Mouse (Mus musculus): Measurements from ENCODE around the gene Ccdc88c. TPM values are rescaled to one million over a fixed set of nuclear protein-coding genes. Genes with fewer than 3 reads are reported as not detected.
A peak's percentile ranks its signal among the peaks of the same experiment; 100 is the strongest.

Ccdc88c gene
- 18.0 TPM for polyA plus RNA-seq (2012; fragmentation: generic; extraction: Trizol)

DNA sequence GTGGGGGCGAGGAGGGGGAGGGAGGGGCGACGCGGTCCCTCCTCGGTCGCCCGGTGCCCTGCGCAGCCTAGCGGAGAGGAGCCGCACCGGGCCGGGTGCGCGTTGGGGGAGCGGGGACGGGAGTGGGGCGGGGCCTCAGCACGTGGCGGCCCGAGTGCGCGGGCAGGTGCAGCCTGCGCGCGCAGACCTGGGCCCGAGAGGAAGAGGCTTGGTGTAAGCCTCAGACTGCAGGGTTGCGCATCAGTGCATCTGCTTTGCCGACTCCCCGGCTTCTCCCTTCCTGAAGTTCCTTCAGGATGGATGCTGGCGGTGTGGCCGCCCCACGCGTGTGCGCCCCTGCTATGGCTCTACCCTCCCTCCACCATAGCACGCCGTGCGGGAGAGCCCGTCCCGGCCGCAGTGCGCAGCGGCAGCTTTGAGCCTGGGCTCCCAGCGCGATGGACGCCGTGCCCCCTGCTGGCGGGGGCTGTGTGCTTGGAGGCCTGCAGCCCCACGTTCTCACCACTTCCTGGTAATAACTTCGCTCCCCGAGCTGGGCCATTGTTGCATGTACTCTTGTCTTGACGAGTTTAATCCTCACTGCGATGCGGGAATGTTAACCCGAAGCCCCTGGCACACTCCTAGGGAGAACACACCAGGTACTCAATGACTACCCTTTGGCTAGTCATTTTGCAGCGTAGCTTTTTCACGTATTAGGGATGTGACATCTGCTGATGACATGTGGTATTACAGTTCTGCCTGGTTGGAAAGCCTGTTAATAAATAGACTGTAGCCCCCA is at the start of gene Ccdc88c:
Gene Ccdc88c (minus strand): TSS at position 103 of the 778 bp plus-strand sequence.
- H3K4me2 ChIP-seq (ENCODE audit: low read depth): peak within 1 kb of the TSS; percentile 93
- H3ac ChIP-seq (ENCODE audit: control insufficient read depth, insufficient read length): peak within 1 kb of the TSS; percentile 49
- no peaks in the 10 kb centered on the region for H3K36me3 ChIP-seq (ENCODE audit: control insufficient read depth, insufficient read depth)
- H3K27me3 ChIP-seq (ENCODE audit: control insufficient read depth, insufficient read depth, insufficient read length): no peaks in the 10 kb centered on the region
- H3K79me2 ChIP-seq (ENCODE audit: control insufficient read depth, insufficient read depth): peaks cover 32% of the 10 kb centered on the region
- H3K4me3 ChIP-seq: peak within 1 kb of the TSS; percentile 30
- TF ChIP-seq POLR2A (IDR thresholded peaks at IDR 0.05; ENCODE audit: insufficient read length, low read depth) (peak; percentile 2), MAX (IDR thresholded peaks at IDR 0.05; ENCODE audit: low read depth) (no peak), SRF (IDR thresholded peaks at IDR 0.05; ENCODE audit: control insufficient read depth, insufficient read length, low read depth) (no peak), MYOD1 (IDR thresholded peaks at IDR 0.05; ENCODE audit: control insufficient read depth in 1 of 3, insufficient read length in 2 of 3, low read depth in 2 of 3) (peak in 2 of 3 experiments; percentile 28 to 59), MYOG (IDR thresholded peaks at IDR 0.05; ENCODE audit: control insufficient read depth in 1 of 3, insufficient read depth in 1 of 3, insufficient read length in 2 of 3, low read depth in 2 of 3) (peak in 1 of 3 experiments; percentile 3), POLR2AphosphoS2 (IDR thresholded peaks at IDR 0.05; ENCODE audit: insufficient read length, low read depth) (no peak), E2F4 (IDR thresholded peaks at IDR 0.05; ENCODE audit: insufficient read depth) (no peak)

DNA sequence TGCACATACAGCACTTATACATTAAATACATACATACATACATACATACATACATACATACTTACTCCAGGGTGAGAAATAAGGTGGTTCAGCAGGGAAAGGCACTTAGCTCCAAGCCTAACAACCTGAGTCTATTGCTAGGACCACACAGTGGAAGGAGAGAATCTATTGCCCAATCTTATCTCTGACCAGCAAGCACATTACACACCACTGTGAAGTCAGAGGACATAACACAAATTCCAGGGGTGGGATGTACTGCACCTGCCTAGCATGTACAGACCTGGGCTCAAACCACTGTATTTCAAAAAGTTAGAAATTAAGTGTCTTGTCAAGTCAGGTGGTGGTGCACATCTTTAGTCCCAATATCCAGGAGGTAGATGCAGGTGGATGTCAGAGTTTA is 49.1 kb upstream of the Ccdc88c start:
- no peak for TF ChIP-seq CEBPB (IDR thresholded peaks at IDR 0.05; ENCODE audit: insufficient read depth, poor library complexity, severe bottlenecking)
- no peak for TF ChIP-seq USF1 (IDR thresholded peaks at IDR 0.05; ENCODE audit: low read depth)
- TF ChIP-seq TCF12 (IDR thresholded peaks at IDR 0.05; ENCODE audit: insufficient read depth, poor library complexity, severe bottlenecking): no peak
- no peak for TF ChIP-seq E2F4 (IDR thresholded peaks at IDR 0.05; ENCODE audit: insufficient read depth)
- no peak for TF ChIP-seq TCF3 (IDR thresholded peaks at IDR 0.05; ENCODE audit: insufficient read length, low read depth)
- TF ChIP-seq MAX (IDR thresholded peaks at IDR 0.05; ENCODE audit: low read depth): no peak
- no peak for TF ChIP-seq MYOD1 (IDR thresholded peaks at IDR 0.05; ENCODE audit: control insufficient read depth in 1 of 3, insufficient read length in 2 of 3, low read depth in 2 of 3)
- no peak for TF ChIP-seq SRF (IDR thresholded peaks at IDR 0.05; ENCODE audit: control insufficient read depth, insufficient read length, low read depth)
- Histone ChIP-seq H3K27me3 (ENCODE audit: control insufficient read depth, insufficient read depth, insufficient read length) (no peaks in the 10 kb centered on the region), H3K79me2 (ENCODE audit: control insufficient read depth, insufficient read depth) (peaks cover 100% of the 10 kb centered on the region), H3ac (ENCODE audit: control insufficient read depth, insufficient read length) (no peak overlapping the region), H3K4me2 (ENCODE audit: low read depth) (no peak overlapping the region), H3K36me3 (ENCODE audit: control insufficient read depth, insufficient read depth) (no peaks in the 10 kb centered on the region), H3K4me3 (no peak overlapping the region)

DNA sequence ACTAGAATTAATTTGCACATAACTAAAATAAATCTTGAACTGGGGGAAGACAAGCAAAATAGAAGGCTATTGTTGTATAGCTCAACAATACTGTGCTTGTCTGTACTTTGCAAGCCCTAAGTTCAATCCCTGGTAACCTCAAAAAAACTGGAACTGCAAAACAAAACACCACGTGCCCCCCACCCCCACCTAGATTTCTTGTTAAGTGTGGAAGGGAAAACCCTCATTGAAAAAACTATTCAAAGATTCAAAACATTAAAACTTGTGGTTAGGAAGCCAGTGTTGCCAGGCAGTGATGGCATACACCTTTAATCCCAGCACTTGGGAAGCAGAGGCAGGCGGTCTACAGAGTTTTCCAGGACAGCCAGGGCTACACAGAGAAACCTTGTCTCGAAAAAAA is 46.6 kb upstream of the Ccdc88c start:
- H3K4me2 ChIP-seq (ENCODE audit: low read depth): no peak overlapping the region

DNA sequence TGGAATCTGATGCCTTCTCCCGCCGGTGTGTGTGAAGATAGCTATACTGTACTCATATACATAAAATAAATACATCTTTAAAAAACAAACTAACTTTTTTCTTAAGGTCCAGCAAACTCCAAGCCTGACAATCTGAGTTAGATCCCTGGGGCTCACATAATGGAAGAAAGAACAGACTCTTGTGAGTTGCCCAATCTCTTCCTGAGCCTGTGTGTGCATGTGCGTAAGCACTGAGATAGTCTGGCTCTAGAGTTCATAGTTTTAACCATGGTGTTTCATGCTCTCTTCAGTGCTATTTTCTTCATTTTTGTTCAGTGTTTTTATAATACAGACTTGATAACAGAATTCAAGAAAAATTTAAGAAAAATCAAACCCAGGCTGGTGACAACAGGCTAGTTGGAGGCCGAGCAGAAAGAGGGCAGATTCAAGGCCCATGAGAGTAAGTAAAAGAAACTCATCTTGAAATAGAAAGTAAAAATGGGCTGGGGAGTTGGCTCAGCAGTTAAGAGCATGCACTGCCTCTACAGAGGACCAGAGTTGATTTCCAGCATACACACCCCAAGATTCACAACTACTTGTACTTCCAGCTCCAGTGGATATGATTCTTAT is 46.1 kb upstream of the Ccdc88c start:
- H3K27me3 ChIP-seq (ENCODE audit: control insufficient read depth, insufficient read depth, insufficient read length): no peaks in the 10 kb centered on the region
- no peak overlapping the region for H3K4me3 ChIP-seq
- no peak for TF ChIP-seq USF1 (IDR thresholded peaks at IDR 0.05; ENCODE audit: low read depth)
- no peak for TF ChIP-seq MYOG (IDR thresholded peaks at IDR 0.05; ENCODE audit: control insufficient read depth in 1 of 3, insufficient read depth in 1 of 3, insufficient read length in 2 of 3, low read depth in 2 of 3)
- no peak for TF ChIP-seq TCF3 (IDR thresholded peaks at IDR 0.05; ENCODE audit: insufficient read length, low read depth)
- no peak for TF ChIP-seq CEBPB (IDR thresholded peaks at IDR 0.05; ENCODE audit: insufficient read depth, poor library complexity, severe bottlenecking)
- no peak for TF ChIP-seq TCF12 (IDR thresholded peaks at IDR 0.05; ENCODE audit: insufficient read depth, poor library complexity, severe bottlenecking)
- no peak for TF ChIP-seq MAX (IDR thresholded peaks at IDR 0.05; ENCODE audit: low read depth)
- no peak for TF ChIP-seq E2F4 (IDR thresholded peaks at IDR 0.05; ENCODE audit: insufficient read depth)
- no peak for TF ChIP-seq MYOD1 (IDR thresholded peaks at IDR 0.05; ENCODE audit: control insufficient read depth in 1 of 3, insufficient read length in 2 of 3, low read depth in 2 of 3)
- no peak overlapping the region for H3ac ChIP-seq (ENCODE audit: control insufficient read depth, insufficient read length)
- H3K36me3 ChIP-seq (ENCODE audit: control insufficient read depth, insufficient read depth): no peaks in the 10 kb centered on the region
- peaks cover 100% of the 10 kb centered on the region for H3K79me2 ChIP-seq (ENCODE audit: control insufficient read depth, insufficient read depth)
- no peak overlapping the region for H3K4me2 ChIP-seq (ENCODE audit: low read depth)

More for the DNA sequence above, 46.6 kb upstream of the Ccdc88c start:
- Histone ChIP-seq H3ac (ENCODE audit: control insufficient read depth, insufficient read length) (no peak overlapping the region), H3K36me3 (ENCODE audit: control insufficient read depth, insufficient read depth) (no peaks in the 10 kb centered on the region), H3K79me2 (ENCODE audit: control insufficient read depth, insufficient read depth) (peaks cover 100% of the 10 kb centered on the region), H3K4me3 (no peak overlapping the region), H3K27me3 (ENCODE audit: control insufficient read depth, insufficient read depth, insufficient read length) (no peaks in the 10 kb centered on the region)
- TF ChIP-seq TCF3 (IDR thresholded peaks at IDR 0.05; ENCODE audit: insufficient read length, low read depth): no peak
- no peak for TF ChIP-seq MAX (IDR thresholded peaks at IDR 0.05; ENCODE audit: low read depth)
- TF ChIP-seq MYOG (IDR thresholded peaks at IDR 0.05; ENCODE audit: control insufficient read depth in 1 of 3, insufficient read depth in 1 of 3, insufficient read length in 2 of 3, low read depth in 2 of 3): no peak
- TF ChIP-seq REST (IDR thresholded peaks at IDR 0.05; ENCODE audit: insufficient read depth, insufficient read length): no peak
- no peak for TF ChIP-seq TCF12 (IDR thresholded peaks at IDR 0.05; ENCODE audit: insufficient read depth, poor library complexity, severe bottlenecking)
- TF ChIP-seq MYOD1 (IDR thresholded peaks at IDR 0.05; ENCODE audit: control insufficient read depth in 1 of 3, insufficient read length in 2 of 3, low read depth in 2 of 3): no peak
- TF ChIP-seq POLR2AphosphoS2 (IDR thresholded peaks at IDR 0.05; ENCODE audit: insufficient read length, low read depth): no peak
- TF ChIP-seq CEBPB (IDR thresholded peaks at IDR 0.05; ENCODE audit: insufficient read depth, poor library complexity, severe bottlenecking): no peak
- no peak for TF ChIP-seq E2F4 (IDR thresholded peaks at IDR 0.05; ENCODE audit: insufficient read depth)
- TF ChIP-seq SRF (IDR thresholded peaks at IDR 0.05; ENCODE audit: control insufficient read depth, insufficient read length, low read depth): no peak
